11 mouse cellular contexts compared by ENCODE assay signal in genomic region chr12:34498751-34499626, GRCm38 (mm10).
DNase-seq lines count a peak whose midpoint lies in the region; ATAC-seq and TF ChIP-seq lines count a peak whose summit lies in the region.
"Had no signal": no experiment of that assay in that cellular context is flagged by ENCODE, and none has a peak within 500 bp of the region (broad histone marks: within the 10 kb centered on the region; RNA-seq: fewer than 3 reads in every experiment).

No protein-coding gene starts in this region.

- no peak overlapping the region for H3K4me3 ChIP-seq in forebrain, embryonic 13.5 days
- no peak overlapping the region for H3K4me3 ChIP-seq in forebrain, embryonic 12.5 days (replicated peaks)
- H3K4me3 ChIP-seq in liver, adult 2 months (ENCODE audit: insufficient read depth, low read depth, low read length), result no peak overlapping the region
- H3K4me3 ChIP-seq in liver, embryonic 12.5 days, result no peak overlapping the region
- H3K4me3 ChIP-seq in embryonic fibroblast, embryonic 13.5 days (ENCODE audit: insufficient read depth, low read length), result no peak overlapping the region
- no peak overlapping the region for H3K4me3 ChIP-seq in liver, postnatal 0 days (ENCODE audit: low read depth, low read length)

- peaks cover 18% of the 10 kb centered on the region for H3K4me1 ChIP-seq in forebrain, embryonic 13.5 days
- no peaks in the 10 kb centered on the region for H3K4me1 ChIP-seq in forebrain, embryonic 12.5 days
- no peaks in the 10 kb centered on the region for H3K4me1 ChIP-seq in liver, adult 2 months (ENCODE audit: control insufficient read depth, insufficient read depth, low read length)
- no peaks in the 10 kb centered on the region for H3K4me1 ChIP-seq in liver, embryonic 12.5 days
- H3K4me1 ChIP-seq in embryonic fibroblast, embryonic 13.5 days (ENCODE audit: control insufficient read depth, insufficient read depth, low read length), result peaks cover 6% of the 10 kb centered on the region
- H3K4me1 ChIP-seq in liver, postnatal 0 days (ENCODE audit: insufficient read depth), result no peaks in the 10 kb centered on the region

- no peaks in the 10 kb centered on the region for H3K27me3 ChIP-seq in forebrain, embryonic 13.5 days
- no peaks in the 10 kb centered on the region for H3K27me3 ChIP-seq in forebrain, embryonic 12.5 days
- H3K27me3 ChIP-seq in liver, adult 2 months (ENCODE audit: control insufficient read depth, insufficient read depth, low read length), result no peaks in the 10 kb centered on the region
- H3K27me3 ChIP-seq in liver, embryonic 12.5 days (replicated peaks), result no peaks in the 10 kb centered on the region
- no peaks in the 10 kb centered on the region for H3K27me3 ChIP-seq in liver, postnatal 0 days (ENCODE audit: insufficient read depth, low read length)

- no peaks in the 10 kb centered on the region for H3K79me2 ChIP-seq in liver, adult 2 months (ENCODE audit: control insufficient read depth, insufficient read depth, low read length)

- DNase-seq in liver, adult 2 months (ENCODE audit: extremely low read depth, low read depth, low spot score), result peak; percentile 12
- no peak for DNase-seq in lung, postnatal 10 days
- no peak for DNase-seq in liver, postnatal 0 days
- DNase-seq: cerebellum, adult 8-10 months had no signal

- H3K4me2 ChIP-seq in forebrain, embryonic 13.5 days, result no peak overlapping the region
- no peak overlapping the region for H3K4me2 ChIP-seq in forebrain, embryonic 12.5 days
- no peak overlapping the region for H3K4me2 ChIP-seq in liver, embryonic 12.5 days
- no peak overlapping the region for H3K4me2 ChIP-seq in liver, postnatal 0 days (ENCODE audit: low read depth, low read length)

- 54% methylated on average over 9 of the region's 9 CpGs for WGBS in forebrain, embryonic 13.5 days
- 62% methylated on average over 9 of the region's 9 CpGs for WGBS in forebrain, embryonic 12.5 days
- WGBS in liver, adult 2 months, result 68% methylated on average over 9 of the region's 9 CpGs
- WGBS in liver, embryonic 12.5 days (ENCODE audit: insufficient replicate concordance), result 56% methylated on average over 9 of the region's 9 CpGs
- WGBS in liver, postnatal 0 days (ENCODE audit: insufficient replicate concordance), result 57% methylated on average over 9 of the region's 9 CpGs

- no peak for TF ChIP-seq EP300 in liver, postnatal 0 days (IDR thresholded peaks at IDR 0.05; ENCODE audit: low read depth)

- no peak overlapping the region for H3K9ac ChIP-seq in forebrain, embryonic 13.5 days
- H3K9ac ChIP-seq in forebrain, embryonic 12.5 days, result no peak overlapping the region
- no peak overlapping the region for H3K9ac ChIP-seq in liver, adult 2 months (ENCODE audit: low read depth, low read length)
- H3K9ac ChIP-seq in liver, embryonic 12.5 days, result no peak overlapping the region
- H3K9ac ChIP-seq in liver, postnatal 0 days (replicated peaks), result no peak overlapping the region

- H3K27ac ChIP-seq in forebrain, embryonic 13.5 days, result peak overlapping the region; percentile 45
- H3K27ac ChIP-seq in forebrain, embryonic 12.5 days, result no peak overlapping the region
- H3K27ac ChIP-seq in liver, adult 2 months (replicated peaks; ENCODE audit: insufficient read depth, low read depth, low read length), result no peak overlapping the region
- H3K27ac ChIP-seq in liver, embryonic 12.5 days, result no peak overlapping the region
- H3K27ac ChIP-seq in embryonic fibroblast, embryonic 13.5 days (ENCODE audit: insufficient read depth, low read length), result peak overlapping the region; percentile 97
- no peak overlapping the region for H3K27ac ChIP-seq in liver, postnatal 0 days (ENCODE audit: low read depth)

- no peaks in the 10 kb centered on the region for H3K36me3 ChIP-seq in forebrain, embryonic 13.5 days (ENCODE audit: poor library complexity, severe bottlenecking)
- no peaks in the 10 kb centered on the region for H3K36me3 ChIP-seq in forebrain, embryonic 12.5 days (replicated peaks)
- H3K36me3 ChIP-seq in liver, adult 2 months (ENCODE audit: control insufficient read depth, insufficient read depth, low read length), result no peaks in the 10 kb centered on the region
- no peaks in the 10 kb centered on the region for H3K36me3 ChIP-seq in liver, embryonic 12.5 days
- H3K36me3 ChIP-seq in liver, postnatal 0 days (replicated peaks; ENCODE audit: insufficient read depth, low read length), result no peaks in the 10 kb centered on the region

- no peak for TF ChIP-seq CTCF in liver, adult 2 months (IDR thresholded peaks at IDR 0.05; ENCODE audit: low read depth, low read length)
- TF ChIP-seq CTCF in embryonic fibroblast, embryonic 13.5 days (IDR thresholded peaks at IDR 0.05; ENCODE audit: borderline replicate concordance, insufficient read depth, low read length), result no peak
- no peak for TF ChIP-seq CTCF in liver, postnatal 0 days (IDR thresholded peaks at IDR 0.05; ENCODE audit: low read depth)

- 0 out of 2 replicates have a peak, but pooled peaks have one; percentile 34 for ATAC-seq in forebrain, embryonic 13.5 days
- ATAC-seq in forebrain, embryonic 12.5 days (ENCODE audit: low FRiP score), result no peak
- no peak for ATAC-seq in liver, embryonic 12.5 days
- peak; percentile 38; the same call in 1 of the 2 replicates for ATAC-seq in megakaryocyte, adult 5-6 weeks (ENCODE audit: poor library complexity, severe bottlenecking)
- no peak for ATAC-seq in liver, postnatal 0 days
- ATAC-seq: intestine, embryonic 16.5 days; lung, postnatal 0 days had no signal

- no peak for TF ChIP-seq POLR2A in liver, adult 2 months (IDR thresholded peaks at IDR 0.05; ENCODE audit: extremely low read depth, insufficient read depth, low read length)
- TF ChIP-seq POLR2A in embryonic fibroblast, embryonic 13.5 days (IDR thresholded peaks at IDR 0.05; ENCODE audit: low read depth, low read length), result no peak

- H3K9me3 ChIP-seq in forebrain, embryonic 13.5 days (replicated peaks), result no peaks in the 10 kb centered on the region
- H3K9me3 ChIP-seq in forebrain, embryonic 12.5 days, result no peaks in the 10 kb centered on the region
- H3K9me3 ChIP-seq in liver, embryonic 12.5 days (replicated peaks), result no peaks in the 10 kb centered on the region
- H3K9me3 ChIP-seq in liver, postnatal 0 days (ENCODE audit: low read length), result no peaks in the 10 kb centered on the region

Comparison
In these comparisons a context has a peak if more than half of its experiments do, and no peak if none do; other contexts are left out.
1. ATAC-seq: peak in forebrain, embryonic 13.5 days (single experiment) and megakaryocyte, adult 5-6 weeks (single experiment); none in forebrain, embryonic 12.5 days (single experiment), liver, embryonic 12.5 days (single experiment) and liver, postnatal 0 days (single experiment).
2. H3K27ac ChIP-seq: peak in forebrain, embryonic 13.5 days (single experiment) and embryonic fibroblast, embryonic 13.5 days (single experiment); none in forebrain, embryonic 12.5 days (single experiment), liver, adult 2 months (single experiment), liver, embryonic 12.5 days (single experiment) and liver, postnatal 0 days (single experiment).